Mouse (Mus musculus) lung, postnatal 0 days (tissue): ENCODE measurements around the gene Apln. TPM values are rescaled to one million over a fixed set of nuclear protein-coding genes. Genes with fewer than 3 reads are reported as not detected.

Experiments
- ATAC-seq: fragments of 200-750 bp; cut with Nextera tagmentation; 2 replicates; pipeline ENCODE4 v1.8.0; 2017; ENCODE audit warnings: moderate library complexity
- DNase-seq: peaks from one replicate; pipeline ENCODE4 v3.0.0-alpha.2; 2016; ENCODE audit warnings: low spot score
- H3K27ac ChIP-seq: fragments of 300-500 bp; sonication (generic); 2 replicates; pipeline ENCODE4 v1.5.1; 2014; ENCODE audit warnings: antibody characterized with exemption, mild to moderate bottlenecking, low read length, mixed read lengths
- H3K27me3 ChIP-seq: fragments of 300-500 bp; sonication (generic); replicated peaks from 2 replicates; pipeline ENCODE4 v1.6.1; 2014; ENCODE audit warnings: low read length, mixed read lengths; ENCODE audit not compliant: insufficient read depth
- H3K36me3 ChIP-seq: fragments of 300-500 bp; sonication (generic); 2 replicates; pipeline ENCODE4 v1.6.1; 2014; ENCODE audit warnings: low read length, mixed read lengths; ENCODE audit not compliant: insufficient read depth
- H3K4me1 ChIP-seq: fragments of 300-500 bp; sonication (generic); 2 replicates; pipeline ENCODE4 v1.6.1; 2014; ENCODE audit warnings: antibody characterized with exemption, low read depth, low read length, mixed read lengths; ENCODE audit not compliant: insufficient read depth
- H3K4me2 ChIP-seq: fragments of 300-500 bp; sonication (generic); replicated peaks from 2 replicates; pipeline ENCODE4 v1.6.1; 2014; ENCODE audit warnings: low read depth, mild to moderate bottlenecking, low read length, moderate library complexity, mixed read lengths
- H3K4me3 ChIP-seq: fragments of 300-500 bp; sonication (generic); 2 replicates; pipeline ENCODE4 v1.5.1; 2014; ENCODE audit warnings: low read depth, low read length
- H3K9ac ChIP-seq: fragments of 300-500 bp; sonication (generic); replicated peaks from 2 replicates; pipeline ENCODE4 v1.6.1; 2014; ENCODE audit warnings: low read depth, mild to moderate bottlenecking
- H3K9me3 ChIP-seq: fragments of 300-500 bp; sonication (generic); 2 replicates; pipeline ENCODE4 v1.6.1; 2016; ENCODE audit warnings: low read length, mixed read lengths
- CTCF ChIP-seq: IDR thresholded peaks from 2 replicates; pipeline ENCODE4 v1.5.1; 2016; ENCODE audit warnings: antibody characterized with exemption, mild to moderate bottlenecking
- EP300 ChIP-seq: IDR thresholded peaks from 2 replicates; pipeline ENCODE4 v1.6.1; 2016; ENCODE audit warnings: antibody characterized with exemption, mild to moderate bottlenecking, control low read depth
- WGBS: fragments of 180-500 bp; shearing (Covaris S2); extraction: QIAGEN DNeasy Blood & Tissue Kit; methylation state at CpG from one replicate; pipeline ENCODE4 v1.1.7; 2014; 5-methylcytosine and 5-hydroxymethylcytosine counted together
- polyA plus RNA-seq: library from polyadenylated mRNA; unstranded; fragments of >200 nt; fragmentation: Nextera tagmentation; extraction: Ambion mirVana; gene quantifications from 2 replicates; pipeline ENCODE4 v1.2.1, GENCODE M21; 2015

Apln gene
- polyA plus RNA-seq, 1 experiment from 2014 or later: 12.7 TPM

DNA sequence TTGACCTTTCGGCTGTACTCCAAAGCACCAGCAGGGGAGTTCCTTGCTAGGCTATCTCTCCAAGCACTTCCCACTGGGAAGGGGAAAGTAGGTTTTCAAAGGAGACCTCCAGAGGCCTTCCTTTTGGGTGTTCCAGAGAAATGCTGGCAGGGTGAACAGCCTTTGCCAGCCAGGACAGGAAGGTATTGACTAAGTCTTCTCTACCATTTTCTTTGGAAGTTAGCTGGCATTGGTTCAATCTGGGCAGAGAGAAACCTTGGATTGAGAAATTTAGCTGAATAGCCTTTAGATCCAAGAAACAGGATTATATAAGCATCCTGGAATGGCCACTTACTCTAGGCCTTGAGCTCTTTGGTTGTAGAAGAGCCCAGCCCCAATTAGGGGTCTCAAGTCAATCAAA lies 11.8 kb downstream of the Apln start:
- H3K4me1 ChIP-seq: no peaks in the 10 kb centered on the region
- no peak overlapping the region for H3K9ac ChIP-seq
- no peak overlapping the region for H3K4me2 ChIP-seq
- H3K27ac ChIP-seq: no peak overlapping the region
- H3K27me3 ChIP-seq: no peaks in the 10 kb centered on the region
- WGBS: 65% methylated on average over 1 of the region's 1 CpGs
- ATAC-seq (no peak), DNase-seq (no peak)
- H3K9me3 ChIP-seq: no peaks in the 10 kb centered on the region
- TF ChIP-seq EP300 (no peak), CTCF (no peak)
- no peak overlapping the region for H3K4me3 ChIP-seq
- H3K36me3 ChIP-seq: no peaks in the 10 kb centered on the region

DNA sequence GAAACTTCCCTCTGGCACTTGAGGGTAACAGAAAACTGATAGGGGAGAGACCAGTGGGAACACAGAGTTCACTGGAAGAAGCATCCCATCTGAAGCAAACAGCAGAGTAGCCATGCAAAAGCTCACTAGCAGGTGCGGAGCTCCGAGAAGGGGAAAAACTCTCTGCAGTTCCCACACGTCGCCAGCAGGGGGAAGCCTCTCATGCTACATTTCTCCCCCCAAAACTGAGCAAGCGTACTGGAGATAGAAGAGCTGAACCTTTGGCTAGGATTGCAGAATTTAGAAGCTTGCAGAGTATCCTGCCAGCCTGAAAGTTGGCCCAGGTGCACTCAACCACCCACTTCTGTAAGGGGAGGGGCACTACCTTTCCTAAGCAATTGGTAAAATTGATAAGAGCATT lies 14.7 kb downstream of the Apln start:
- TF ChIP-seq EP300 (no peak), CTCF (peak; percentile 81)
- DNase-seq (peak; percentile 67), ATAC-seq (no peak)
- Histone ChIP-seq H3K9me3 (no peaks in the 10 kb centered on the region), H3K4me2 (no peak overlapping the region), H3K27me3 (no peaks in the 10 kb centered on the region), H3K4me3 (no peak overlapping the region), H3K4me1 (no peaks in the 10 kb centered on the region), H3K9ac (no peak overlapping the region), H3K36me3 (no peaks in the 10 kb centered on the region), H3K27ac (no peak overlapping the region)
- 2% methylated on average over 5 of the region's 5 CpGs for WGBS

DNA sequence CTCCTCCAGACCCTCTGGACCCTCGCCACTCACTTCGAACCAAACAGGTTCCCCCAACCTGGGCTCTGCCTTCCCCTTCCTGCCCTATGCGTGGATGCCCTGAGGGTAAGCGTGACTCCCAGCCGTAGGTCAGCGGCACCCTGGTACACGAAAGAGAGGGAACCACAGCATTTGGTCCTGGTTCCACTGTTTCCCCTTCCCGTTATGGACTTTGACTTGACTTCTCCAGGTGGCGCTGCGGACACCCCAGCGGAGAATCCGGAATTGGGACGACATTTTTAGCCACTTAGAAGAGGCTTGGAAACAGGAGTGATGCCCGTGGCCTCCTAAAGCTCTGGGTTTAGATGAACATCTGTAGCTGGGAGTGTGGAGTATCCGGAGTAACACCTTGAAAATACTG lies 15.3 kb downstream of the Apln start:
- WGBS: 41% methylated on average over 14 of the region's 15 CpGs

GRCm38 (mm10) chrX:48016906-48017601 lies 17.6 kb downstream of the Apln start:
- WGBS: 48% methylated on average over 7 of the region's 7 CpGs
- Histone ChIP-seq H3K9me3 (no peaks in the 10 kb centered on the region), H3K36me3 (no peaks in the 10 kb centered on the region), H3K4me3 (no peak overlapping the region), H3K4me1 (no peaks in the 10 kb centered on the region), H3K27ac (no peak overlapping the region), H3K4me2 (no peak overlapping the region), H3K9ac (no peak overlapping the region), H3K27me3 (no peaks in the 10 kb centered on the region)
- DNase-seq (no peak), ATAC-seq (no peak)
- TF ChIP-seq CTCF (no peak), EP300 (no peak)

More for the DNA sequence above, 15.3 kb downstream of the Apln start:
- ATAC-seq: no peak
- Histone ChIP-seq H3K4me3 (no peak overlapping the region), H3K27ac (no peak overlapping the region), H3K4me1 (no peaks in the 10 kb centered on the region), H3K9ac (no peak overlapping the region), H3K9me3 (no peaks in the 10 kb centered on the region), H3K36me3 (no peaks in the 10 kb centered on the region), H3K4me2 (no peak overlapping the region), H3K27me3 (no peaks in the 10 kb centered on the region)
- TF ChIP-seq EP300: no peak
- DNase-seq: no peak

DNA sequence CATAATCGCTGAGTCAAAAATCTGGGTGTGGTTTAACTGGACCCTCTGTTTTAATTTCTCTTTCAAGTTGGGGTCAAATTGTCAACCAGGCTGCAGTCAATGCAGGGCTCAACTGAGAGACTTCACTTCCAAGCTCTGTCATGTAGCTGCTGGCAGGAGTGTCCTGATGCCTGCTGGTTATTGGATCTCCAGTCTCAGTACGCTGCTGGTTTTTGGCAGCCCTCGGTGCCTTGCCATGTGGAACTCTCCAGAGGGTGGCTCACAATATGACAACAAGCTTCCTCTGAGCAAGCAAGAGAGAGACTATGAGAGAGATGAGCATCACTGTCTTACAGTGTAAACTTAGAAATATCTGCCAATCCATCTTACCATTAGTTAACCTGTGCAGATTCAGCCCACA lies 23.0 kb downstream of the Apln start:
- DNase-seq (no peak), ATAC-seq (no peak)
- Histone ChIP-seq H3K27me3 (no peaks in the 10 kb centered on the region), H3K27ac (no peak overlapping the region), H3K36me3 (no peaks in the 10 kb centered on the region), H3K9ac (no peak overlapping the region), H3K9me3 (no peaks in the 10 kb centered on the region), H3K4me3 (no peak overlapping the region), H3K4me1 (no peaks in the 10 kb centered on the region), H3K4me2 (no peak overlapping the region)
- WGBS: 90% methylated on average over 3 of the region's 3 CpGs
- no peak for TF ChIP-seq CTCF
- TF ChIP-seq EP300: no peak

GRCm38 (mm10) chrX:48006062-48006461 lies 28.6 kb downstream of the Apln start:
- H3K36me3 ChIP-seq: no peaks in the 10 kb centered on the region
- no peak overlapping the region for H3K9ac ChIP-seq
- H3K4me1 ChIP-seq: no peaks in the 10 kb centered on the region
- no peak for TF ChIP-seq CTCF
- TF ChIP-seq EP300: no peak; the same call in 1 of the 2 replicates
- H3K27me3 ChIP-seq: no peaks in the 10 kb centered on the region
- WGBS: 38% methylated on average over 8 of the region's 8 CpGs
- H3K4me2 ChIP-seq: no peak overlapping the region
- H3K9me3 ChIP-seq: no peaks in the 10 kb centered on the region
- H3K27ac ChIP-seq: no peak overlapping the region; the same call in 1 of the 2 replicates
- peak; percentile 4 for DNase-seq
- ATAC-seq: peak; percentile 37; the same call in 1 of the 2 replicates
- no peak overlapping the region for H3K4me3 ChIP-seq

- no peak for ATAC-seq
- no peak overlapping the region for H3K9ac ChIP-seq
- 68% methylated on average over 1 of the region's 1 CpGs for WGBS
- H3K36me3 ChIP-seq: no peaks in the 10 kb centered on the region
- TF ChIP-seq EP300: no peak
- TF ChIP-seq CTCF: no peak
- no peak overlapping the region for H3K27ac ChIP-seq
- no peak overlapping the region for H3K4me3 ChIP-seq
- no peak for DNase-seq
- no peak overlapping the region for H3K4me2 ChIP-seq
- no peaks in the 10 kb centered on the region for H3K4me1 ChIP-seq
- H3K27me3 ChIP-seq: no peaks in the 10 kb centered on the region
- H3K9me3 ChIP-seq: no peaks in the 10 kb centered on the region
Measured at GRCm38 (mm10) chrX:48004786-48005185, 29.9 kb downstream of the Apln start.
